Mouse (Mus musculus): ENCODE measurements around the gene Npc1l1. TPM values are rescaled to one million over a fixed set of nuclear protein-coding genes. Genes with fewer than 3 reads are reported as not detected.

Gene Npc1l1
- polyA plus RNA-seq, 2 experiments: 0.08 to 0.11 TPM

- no peak overlapping the region for H3K4me2 ChIP-seq (ENCODE audit: low read depth)
- DNase-seq (ENCODE audit: low read depth in 3 of 3, low spot score in 3 of 3) (no peak), ATAC-seq (ENCODE audit: insufficient read depth) (no peak)
- H3K4me3 ChIP-seq (ENCODE audit: insufficient read depth in 1 of 2, low read depth in 2 of 2, low read length in 2 of 2): no peak overlapping the region
- H3K4me1 ChIP-seq (replicated peaks; ENCODE audit: control insufficient read depth in 2 of 2, insufficient read depth in 2 of 2, low read length in 1 of 2): no peaks in the 10 kb centered on the region
- H3K36me3 ChIP-seq (replicated peaks; ENCODE audit: control insufficient read depth, insufficient read depth, low read depth): no peaks in the 10 kb centered on the region
- 60% methylated on average over 4 of the region's 4 CpGs for WGBS (ENCODE audit: insufficient replicate concordance)
- H3K27me3 ChIP-seq (ENCODE audit: control insufficient read depth, insufficient read depth, low read length): no peaks in the 10 kb centered on the region
- no peak overlapping the region for H3K27ac ChIP-seq
- TF ChIP-seq EP300 (IDR thresholded peaks at IDR 0.05; ENCODE audit: low read depth): no peak
- TF ChIP-seq CTCF (IDR thresholded peaks at IDR 0.05; ENCODE audit: low read depth): no peak
- peaks cover 3% of the 10 kb centered on the region; the same call in 1 of the 2 replicates for H3K9me3 ChIP-seq (ENCODE audit: control insufficient read depth, low read length)
- no peak overlapping the region for H3K9ac ChIP-seq (replicated peaks)
Observed at GRCm38 (mm10) chr11:6233025-6233424, 3.1 kb upstream of the Npc1l1 start.

GRCm38 (mm10) chr11:6224541-6225229 is 5.3 kb downstream of the Npc1l1 start:
- no peak overlapping the region for H3K27ac ChIP-seq
- H3K36me3 ChIP-seq (replicated peaks; ENCODE audit: control insufficient read depth, insufficient read depth, low read depth): no peaks in the 10 kb centered on the region
- no peaks in the 10 kb centered on the region for H3K9me3 ChIP-seq (ENCODE audit: control insufficient read depth, low read length)
- DNase-seq (ENCODE audit: low read depth in 3 of 3, low spot score in 3 of 3): no peak
- H3K4me3 ChIP-seq (ENCODE audit: insufficient read depth in 1 of 2, low read depth in 2 of 2, low read length in 2 of 2): no peak overlapping the region
- no peaks in the 10 kb centered on the region for H3K27me3 ChIP-seq (ENCODE audit: control insufficient read depth, insufficient read depth, low read length)
- H3K9ac ChIP-seq (replicated peaks): no peak overlapping the region
- ATAC-seq (ENCODE audit: insufficient read depth): no peak
- TF ChIP-seq EP300 (IDR thresholded peaks at IDR 0.05; ENCODE audit: low read depth): no peak
- no peak for TF ChIP-seq CTCF (IDR thresholded peaks at IDR 0.05; ENCODE audit: low read depth)
- WGBS (ENCODE audit: insufficient replicate concordance): 64% methylated on average over 14 of the region's 14 CpGs
- no peaks in the 10 kb centered on the region for H3K4me1 ChIP-seq (replicated peaks; ENCODE audit: control insufficient read depth in 2 of 2, insufficient read depth in 2 of 2, low read length in 1 of 2)
- H3K4me2 ChIP-seq (ENCODE audit: low read depth): no peak overlapping the region

GRCm38 (mm10) chr11:6222187-6222586 is 7.8 kb downstream of the Npc1l1 start:
- Histone ChIP-seq H3K9me3 (ENCODE audit: control insufficient read depth, low read length) (no peaks in the 10 kb centered on the region), H3K27me3 (ENCODE audit: control insufficient read depth, insufficient read depth, low read length) (no peaks in the 10 kb centered on the region), H3K4me2 (ENCODE audit: low read depth) (no peak overlapping the region), H3K36me3 (replicated peaks; ENCODE audit: control insufficient read depth, insufficient read depth, low read depth) (no peaks in the 10 kb centered on the region), H3K4me3 (ENCODE audit: insufficient read depth in 1 of 2, low read depth in 2 of 2, low read length in 2 of 2) (no peak overlapping the region), H3K4me1 (replicated peaks; ENCODE audit: control insufficient read depth in 2 of 2, insufficient read depth in 2 of 2, low read length in 1 of 2) (no peaks in the 10 kb centered on the region), H3K27ac (no peak overlapping the region), H3K9ac (replicated peaks) (no peak overlapping the region)
- TF ChIP-seq CTCF (IDR thresholded peaks at IDR 0.05; ENCODE audit: low read depth) (peak; percentile 12; the same call in 1 of the 2 replicates), EP300 (IDR thresholded peaks at IDR 0.05; ENCODE audit: low read depth) (no peak)
- WGBS (ENCODE audit: insufficient replicate concordance): 75% methylated on average over 10 of the region's 10 CpGs
- ATAC-seq (ENCODE audit: insufficient read depth) (no peak), DNase-seq (ENCODE audit: low read depth in 3 of 3, low spot score in 3 of 3) (no peak)

GRCm38 (mm10) chr11:6219967-6220366 is 10.0 kb downstream of the Npc1l1 start:
- H3K9me3 ChIP-seq (ENCODE audit: control insufficient read depth, low read length): no peaks in the 10 kb centered on the region
- no peak overlapping the region for H3K4me3 ChIP-seq (ENCODE audit: insufficient read depth in 1 of 2, low read depth in 2 of 2, low read length in 2 of 2)
- H3K27ac ChIP-seq: no peak overlapping the region
- no peaks in the 10 kb centered on the region for H3K36me3 ChIP-seq (replicated peaks; ENCODE audit: control insufficient read depth, insufficient read depth, low read depth)
- H3K27me3 ChIP-seq (ENCODE audit: control insufficient read depth, insufficient read depth, low read length): no peaks in the 10 kb centered on the region
- WGBS (ENCODE audit: insufficient replicate concordance): 72% methylated on average over 6 of the region's 6 CpGs
- no peak overlapping the region for H3K4me2 ChIP-seq (ENCODE audit: low read depth)
- no peak overlapping the region for H3K9ac ChIP-seq (replicated peaks)
- no peaks in the 10 kb centered on the region for H3K4me1 ChIP-seq (replicated peaks; ENCODE audit: control insufficient read depth in 2 of 2, insufficient read depth in 2 of 2, low read length in 1 of 2)
- TF ChIP-seq CTCF (IDR thresholded peaks at IDR 0.05; ENCODE audit: low read depth) (no peak), EP300 (IDR thresholded peaks at IDR 0.05; ENCODE audit: low read depth) (no peak)
- ATAC-seq (ENCODE audit: insufficient read depth) (no peak), DNase-seq (ENCODE audit: low read depth in 3 of 3, low spot score in 3 of 3) (no peak)

- Histone ChIP-seq H3K4me2 (ENCODE audit: low read depth) (no peak overlapping the region), H3K4me1 (replicated peaks; ENCODE audit: control insufficient read depth in 2 of 2, insufficient read depth in 2 of 2, low read length in 1 of 2) (no peaks in the 10 kb centered on the region), H3K27me3 (ENCODE audit: control insufficient read depth, insufficient read depth, low read length) (no peaks in the 10 kb centered on the region), H3K27ac (no peak overlapping the region), H3K9ac (replicated peaks) (no peak overlapping the region), H3K9me3 (ENCODE audit: control insufficient read depth, low read length) (no peaks in the 10 kb centered on the region), H3K36me3 (replicated peaks; ENCODE audit: control insufficient read depth, insufficient read depth, low read depth) (no peaks in the 10 kb centered on the region), H3K4me3 (ENCODE audit: insufficient read depth in 1 of 2, low read depth in 2 of 2, low read length in 2 of 2) (no peak overlapping the region)
- TF ChIP-seq EP300 (IDR thresholded peaks at IDR 0.05; ENCODE audit: low read depth) (no peak), CTCF (IDR thresholded peaks at IDR 0.05; ENCODE audit: low read depth) (no peak)
- 49% methylated on average over 11 of the region's 11 CpGs for WGBS (ENCODE audit: insufficient replicate concordance)
- no peak for DNase-seq (ENCODE audit: low read depth in 3 of 3, low spot score in 3 of 3)
- no peak for ATAC-seq (ENCODE audit: insufficient read depth)
Observed at GRCm38 (mm10) chr11:6218189-6218896, 11.6 kb downstream of the Npc1l1 start.
